Mouse (Mus musculus) hindbrain, embryonic 11.5 days (tissue): Measurements from ENCODE around the gene Glyctk. TPM values are rescaled to one million over a fixed set of nuclear protein-coding genes. Genes with fewer than 3 reads are reported as not detected.

Experiments used
- ATAC-seq: fragments of 200-750 bp; cut with Nextera tagmentation; 2 replicates; pipeline ENCODE4 v1.8.0; 2017; ENCODE audit warnings: mild to moderate bottlenecking, moderate TSS enrichment, moderate library complexity; ENCODE audit not compliant: low FRiP score
- DNase-seq: peaks from one replicate; pipeline ENCODE4 v3.0.0-alpha.2; 2015; ENCODE audit warnings: low spot score
- H3K27ac ChIP-seq: fragments of 300-500 bp; sonication (generic); 2 replicates; pipeline ENCODE4 v1.5.1; 2014; ENCODE audit warnings: mild to moderate bottlenecking, low read depth, low read length
- H3K27me3 ChIP-seq: fragments of 300-500 bp; sonication (generic); 2 replicates; pipeline ENCODE4 v1.6.1; 2014; ENCODE audit warnings: mild to moderate bottlenecking, low read length, moderate library complexity, mixed read lengths; ENCODE audit not compliant: control insufficient read depth, insufficient read depth
- H3K36me3 ChIP-seq: fragments of 300-500 bp; sonication (generic); 2 replicates; pipeline ENCODE4 v1.6.1; 2014; ENCODE audit warnings: mild to moderate bottlenecking, low read length, moderate library complexity, mixed read lengths; ENCODE audit not compliant: control insufficient read depth, insufficient read depth
- H3K4me1 ChIP-seq: fragments of 300-500 bp; sonication (generic); replicated peaks from 2 replicates; pipeline ENCODE4 v1.6.1; 2014; ENCODE audit warnings: low read length, mixed read lengths; ENCODE audit not compliant: control insufficient read depth, insufficient read depth
- H3K4me2 ChIP-seq: fragments of 300-500 bp; sonication (generic); replicated peaks from 2 replicates; pipeline ENCODE4 v1.6.1; 2014; ENCODE audit warnings: mild to moderate bottlenecking, low read depth, low read length
- H3K4me3 ChIP-seq: fragments of 300-500 bp; sonication (generic); 2 replicates; pipeline ENCODE4 v1.5.1; 2014; ENCODE audit warnings: low read depth, low read length
- H3K9ac ChIP-seq: fragments of 300-500 bp; sonication (generic); 2 replicates; pipeline ENCODE4 v1.6.1; 2014; ENCODE audit warnings: low read depth, low read length
- H3K9me3 ChIP-seq: fragments of 300-500 bp; sonication (generic); 2 replicates; pipeline ENCODE4 v1.6.1; 2016; ENCODE audit warnings: low read length; ENCODE audit not compliant: control insufficient read depth
- WGBS: fragments of 180-500 bp; shearing (Covaris S2); extraction: QIAGEN DNeasy Blood & Tissue Kit; methylation state at CpG from one replicate; pipeline ENCODE4 v1.1.7; 2014; 5-methylcytosine and 5-hydroxymethylcytosine counted together
- polyA plus RNA-seq: library from polyadenylated mRNA; unstranded; fragments of >200 nt; fragmentation: Nextera tagmentation; extraction: Ambion mirVana; gene quantifications from 2 replicates; pipeline ENCODE4 v1.2.1, GENCODE M21; 2014

The Glyctk gene
- polyA plus RNA-seq, 1 experiment from 2014 or later, result 4.9 TPM

GRCm38 (mm10) chr9:106198962-106199458, 41.1 kb upstream of the Glyctk start:
- Histone ChIP-seq H3K4me1 (peaks cover 4% of the 10 kb centered on the region), H3K27me3 (no peaks in the 10 kb centered on the region), H3K27ac (no peak overlapping the region), H3K9ac (peak overlapping the region; percentile 74), H3K4me2 (peak overlapping the region; percentile 51), H3K9me3 (no peaks in the 10 kb centered on the region), H3K36me3 (no peaks in the 10 kb centered on the region), H3K4me3 (peak overlapping the region; percentile 56)
- DNase-seq (peak; percentile 81), ATAC-seq (peak; percentile 67)
- under 1% methylated on average over 36 of the region's 51 CpGs for WGBS

- no peak overlapping the region for H3K27ac ChIP-seq
- no peak overlapping the region for H3K4me3 ChIP-seq
- ATAC-seq (no peak), DNase-seq (no peak)
- H3K4me2 ChIP-seq, result no peak overlapping the region
- no peaks in the 10 kb centered on the region; the same call in none of the 2 replicates for H3K4me1 ChIP-seq
- no peaks in the 10 kb centered on the region for H3K27me3 ChIP-seq
- WGBS, result 92% methylated on average over 9 of the region's 9 CpGs
- no peaks in the 10 kb centered on the region for H3K9me3 ChIP-seq
- H3K9ac ChIP-seq, result no peak overlapping the region
- H3K36me3 ChIP-seq, result 0 out of 2 replicates have a peak, but pooled peaks cover 3% of the 10 kb centered on the region
These were observed 39.8 kb upstream of the Glyctk start for GRCm38 (mm10) chr9:106197732-106198131.

GRCm38 (mm10) chr9:106197081-106197713, 39.3 kb upstream of the Glyctk start:
- WGBS, result 92% methylated on average over 3 of the region's 3 CpGs
- H3K36me3 ChIP-seq, result 0 out of 2 replicates have a peak, but pooled peaks cover 3% of the 10 kb centered on the region
- DNase-seq, result no peak

GRCm38 (mm10) chr9:106195693-106196092, 37.8 kb upstream of the Glyctk start:
- Histone ChIP-seq H3K4me2 (no peak overlapping the region), H3K9me3 (no peaks in the 10 kb centered on the region), H3K9ac (no peak overlapping the region), H3K4me1 (no peaks in the 10 kb centered on the region; the same call in 1 of the 2 replicates), H3K27ac (no peak overlapping the region), H3K36me3 (0 out of 2 replicates have a peak, but pooled peaks cover 3% of the 10 kb centered on the region), H3K4me3 (no peak overlapping the region), H3K27me3 (no peaks in the 10 kb centered on the region)
- WGBS, result 83% methylated on average over 8 of the region's 8 CpGs
- DNase-seq, result no peak
- no peak for ATAC-seq

More at GRCm38 (mm10) chr9:106197081-106197713, 39.3 kb upstream of the Glyctk start:
- no peaks in the 10 kb centered on the region for H3K9me3 ChIP-seq
- no peak overlapping the region for H3K4me3 ChIP-seq
- no peaks in the 10 kb centered on the region; the same call in none of the 2 replicates for H3K4me1 ChIP-seq
- no peak overlapping the region for H3K27ac ChIP-seq
- no peaks in the 10 kb centered on the region for H3K27me3 ChIP-seq
- no peak overlapping the region for H3K9ac ChIP-seq
- no peak for ATAC-seq
- H3K4me2 ChIP-seq, result no peak overlapping the region

- peaks cover 7% of the 10 kb centered on the region; the same call in 1 of the 2 replicates for H3K36me3 ChIP-seq
- H3K27ac ChIP-seq, result no peak overlapping the region
- ATAC-seq (no peak), DNase-seq (no peak)
- H3K9me3 ChIP-seq, result no peaks in the 10 kb centered on the region
- 93% methylated on average over 8 of the region's 8 CpGs for WGBS
- H3K4me2 ChIP-seq, result no peak overlapping the region
- no peak overlapping the region for H3K4me3 ChIP-seq
- H3K27me3 ChIP-seq, result no peaks in the 10 kb centered on the region
- H3K9ac ChIP-seq, result no peak overlapping the region
- no peaks in the 10 kb centered on the region; the same call in 1 of the 2 replicates for H3K4me1 ChIP-seq
These were observed 36.2 kb upstream of the Glyctk start for GRCm38 (mm10) chr9:106193930-106194807.

- H3K9ac ChIP-seq, result no peak overlapping the region
- ATAC-seq, result no peak
- H3K4me3 ChIP-seq, result no peak overlapping the region
- H3K27me3 ChIP-seq, result no peaks in the 10 kb centered on the region
- H3K36me3 ChIP-seq, result peaks cover 15% of the 10 kb centered on the region; the same call in 1 of the 2 replicates
- H3K9me3 ChIP-seq, result no peaks in the 10 kb centered on the region
- 89% methylated on average over 1 of the region's 1 CpGs for WGBS
- no peaks in the 10 kb centered on the region for H3K4me1 ChIP-seq
- no peak for DNase-seq
- H3K27ac ChIP-seq, result no peak overlapping the region
- no peak overlapping the region for H3K4me2 ChIP-seq
These were observed 35.1 kb upstream of the Glyctk start for GRCm38 (mm10) chr9:106192998-106193397.

- peaks cover 20% of the 10 kb centered on the region; the same call in 1 of the 2 replicates for H3K36me3 ChIP-seq
- no peak overlapping the region for H3K4me2 ChIP-seq
These were observed 34.1 kb upstream of the Glyctk start for GRCm38 (mm10) chr9:106192024-106192423.

GRCm38 (mm10) chr9:106191355-106191754, 33.4 kb upstream of the Glyctk start:
- no peaks in the 10 kb centered on the region for H3K9me3 ChIP-seq
- H3K4me1 ChIP-seq, result no peaks in the 10 kb centered on the region
- peaks cover 24% of the 10 kb centered on the region; the same call in 1 of the 2 replicates for H3K36me3 ChIP-seq
- WGBS, result 90% methylated on average over 1 of the region's 1 CpGs
- no peak overlapping the region for H3K4me2 ChIP-seq
- ATAC-seq (no peak), DNase-seq (no peak)
- no peak overlapping the region for H3K9ac ChIP-seq
- no peak overlapping the region for H3K4me3 ChIP-seq
- no peak overlapping the region for H3K27ac ChIP-seq
- no peaks in the 10 kb centered on the region for H3K27me3 ChIP-seq

More at GRCm38 (mm10) chr9:106192024-106192423, 34.1 kb upstream of the Glyctk start:
- H3K27me3 ChIP-seq, result no peaks in the 10 kb centered on the region
- no peaks in the 10 kb centered on the region for H3K4me1 ChIP-seq
- 93% methylated on average over 8 of the region's 8 CpGs for WGBS
- H3K9ac ChIP-seq, result no peak overlapping the region
- no peak for DNase-seq
- no peak for ATAC-seq
- no peak overlapping the region for H3K4me3 ChIP-seq
- H3K27ac ChIP-seq, result no peak overlapping the region
- no peaks in the 10 kb centered on the region for H3K9me3 ChIP-seq
